In genomic region chr2:166206396-166207144, GRCm38 (mm10) we compare ENCODE assay signal across 10 mouse cellular contexts. TPM values are rescaled to one million over a fixed set of nuclear protein-coding genes. Genes with fewer than 3 reads are reported as not detected.
DNase-seq lines count a peak whose midpoint lies in the region; ATAC-seq and TF ChIP-seq lines count a peak whose summit lies in the region.
"Had no signal": no experiment of that assay in that cellular context is flagged by ENCODE, and none has a peak within 500 bp of the region (broad histone marks: within the 10 kb centered on the region; RNA-seq: fewer than 3 reads in every experiment).

No protein-coding gene starts in this region.

- WGBS in heart, embryonic 14.5 days = 13% methylated on average over 5 of the region's 5 CpGs
- 83% methylated on average over 5 of the region's 5 CpGs for WGBS in midbrain, embryonic 10.5 days
- 76% methylated on average over 5 of the region's 5 CpGs for WGBS in midbrain, embryonic 11.5 days
- WGBS in limb, embryonic 15.5 days = 16% methylated on average over 5 of the region's 5 CpGs
- WGBS in thymus, adult 2 months = 66% methylated on average over 5 of the region's 5 CpGs

- H3K9ac ChIP-seq in heart, embryonic 14.5 days (ENCODE audit: low read length) = no peak overlapping the region; the same call in 1 of the 2 replicates
- H3K9ac ChIP-seq in midbrain, embryonic 11.5 days (ENCODE audit: low read length) = no peak overlapping the region
- H3K9ac ChIP-seq in limb, embryonic 15.5 days = no peak overlapping the region
- H3K9ac ChIP-seq: embryonic facial prominence, embryonic 12.5 days; liver, embryonic 15.5 days had no signal

- no peaks in the 10 kb centered on the region for H3K9me3 ChIP-seq in heart, embryonic 14.5 days (ENCODE audit: control insufficient read depth, low read length)
- H3K9me3 ChIP-seq in midbrain, embryonic 10.5 days (replicated peaks) = no peaks in the 10 kb centered on the region
- no peaks in the 10 kb centered on the region for H3K9me3 ChIP-seq in midbrain, embryonic 11.5 days (ENCODE audit: control insufficient read depth, low read length)
- no peaks in the 10 kb centered on the region for H3K9me3 ChIP-seq in limb, embryonic 15.5 days
- H3K9me3 ChIP-seq: embryonic facial prominence, embryonic 12.5 days; liver, embryonic 15.5 days had no signal

- intact Hi-C loops in heart, postnatal 14 days (cut with DNase I) = no loop called here

- H3K36me3 ChIP-seq in heart, embryonic 14.5 days (ENCODE audit: control insufficient read depth, insufficient read depth, low read length) = no peaks in the 10 kb centered on the region
- H3K36me3 ChIP-seq in midbrain, embryonic 10.5 days = no peaks in the 10 kb centered on the region
- no peaks in the 10 kb centered on the region for H3K36me3 ChIP-seq in midbrain, embryonic 11.5 days (ENCODE audit: control insufficient read depth, insufficient read depth, low read length)
- no peaks in the 10 kb centered on the region for H3K36me3 ChIP-seq in limb, embryonic 15.5 days
- no peaks in the 10 kb centered on the region for H3K36me3 ChIP-seq in thymus, adult 2 months (ENCODE audit: control insufficient read depth, insufficient read depth, low read length)
- H3K36me3 ChIP-seq: embryonic facial prominence, embryonic 12.5 days; liver, embryonic 15.5 days had no signal

- peak overlapping the region; percentile 14 to 69; a peak in 3 of 4 replicates for H3K27ac ChIP-seq in heart, embryonic 14.5 days (replicated peaks in 1 of 2; ENCODE audit: control insufficient read depth in 1 of 2, insufficient read depth in 1 of 2, low read depth in 2 of 2, low read length in 2 of 2)
- 0 out of 2 replicates have a peak overlapping the region, but pooled peaks have one; percentile 19 for H3K27ac ChIP-seq in midbrain, embryonic 10.5 days (replicated peaks)
- H3K27ac ChIP-seq in midbrain, embryonic 11.5 days (ENCODE audit: low read depth, low read length) = no peak overlapping the region
- H3K27ac ChIP-seq in limb, embryonic 15.5 days = 0 out of 2 replicates have a peak overlapping the region, but pooled peaks have one; percentile 4
- no peak overlapping the region for H3K27ac ChIP-seq in thymus, adult 2 months (ENCODE audit: control insufficient read depth, insufficient read depth, low read length)
- H3K27ac ChIP-seq: embryonic facial prominence, embryonic 12.5 days; liver, embryonic 15.5 days had no signal

- peaks cover 30 to 41% of the 10 kb centered on the region in 2 experiments for H3K4me1 ChIP-seq in heart, embryonic 14.5 days (ENCODE audit: control insufficient read depth in 2 of 2, insufficient read depth in 2 of 2, low read length in 2 of 2)
- H3K4me1 ChIP-seq in midbrain, embryonic 10.5 days = peaks cover 21% of the 10 kb centered on the region
- H3K4me1 ChIP-seq in midbrain, embryonic 11.5 days (ENCODE audit: control insufficient read depth, insufficient read depth, low read length) = peaks cover 3% of the 10 kb centered on the region; the same call in 1 of the 2 replicates
- peaks cover 26% of the 10 kb centered on the region for H3K4me1 ChIP-seq in limb, embryonic 15.5 days
- no peaks in the 10 kb centered on the region for H3K4me1 ChIP-seq in thymus, adult 2 months (replicated peaks; ENCODE audit: control insufficient read depth, insufficient read depth, low read length)
- H3K4me1 ChIP-seq: liver, embryonic 15.5 days had no signal

- no peak for TF ChIP-seq POLR2A in thymus, adult 2 months (IDR thresholded peaks at IDR 0.05; ENCODE audit: control insufficient read depth, extremely low read depth, insufficient read depth, low read length, poor library complexity)

- no peak overlapping the region for H3K4me2 ChIP-seq in heart, embryonic 14.5 days (ENCODE audit: low read length)
- H3K4me2 ChIP-seq in midbrain, embryonic 11.5 days = no peak overlapping the region
- no peak overlapping the region for H3K4me2 ChIP-seq in limb, embryonic 15.5 days
- H3K4me2 ChIP-seq: embryonic facial prominence, embryonic 12.5 days; liver, embryonic 15.5 days had no signal

- TF ChIP-seq CTCF in thymus, adult 2 months (IDR thresholded peaks at IDR 0.05; ENCODE audit: borderline replicate concordance, control insufficient read depth, extremely low read depth, insufficient read depth, low read length, poor library complexity) = no peak

- peak; percentile 15; the same call in 1 of the 2 replicates for ATAC-seq in heart, embryonic 14.5 days (ENCODE audit: insufficient number of reproducible peaks, insufficient read depth, low FRiP score, low read depth)
- ATAC-seq in midbrain, embryonic 11.5 days (ENCODE audit: low FRiP score) = no peak
- no peak for ATAC-seq in limb, embryonic 15.5 days (ENCODE audit: insufficient number of reproducible peaks, low FRiP score, low TSS enrichment, low read depth)

- DNase-seq in heart, postnatal 14 days = no peak
- DNase-seq in midbrain, embryonic 10.5 days (ENCODE audit: low spot score) = no peak
- DNase-seq in midbrain, embryonic 11.5 days (ENCODE audit: low spot score, missing footprints) = no peak
- DNase-seq in cerebellum, postnatal 36 days = peak; percentile 29 to 40
- no peak for DNase-seq in thymus, adult 2 months
- no peak for DNase-seq in adrenal gland, postnatal 36 days

- H3K4me3 ChIP-seq in heart, embryonic 14.5 days (ENCODE audit: control insufficient read depth in 1 of 2, insufficient read depth in 1 of 2, low read depth in 1 of 2, low read length in 2 of 2) = no peak overlapping the region
- H3K4me3 ChIP-seq in midbrain, embryonic 10.5 days = no peak overlapping the region
- H3K4me3 ChIP-seq in midbrain, embryonic 11.5 days (ENCODE audit: low read depth, low read length) = no peak overlapping the region
- H3K4me3 ChIP-seq in limb, embryonic 15.5 days = no peak overlapping the region
- no peak overlapping the region for H3K4me3 ChIP-seq in thymus, adult 2 months (ENCODE audit: control insufficient read depth, insufficient read depth, low read length)
- H3K4me3 ChIP-seq: embryonic facial prominence, embryonic 12.5 days; liver, embryonic 15.5 days had no signal

- H3K27me3 ChIP-seq in heart, embryonic 14.5 days (ENCODE audit: control insufficient read depth, insufficient read depth, low read length) = peaks cover 3% of the 10 kb centered on the region; the same call in 1 of the 2 replicates
- peaks cover 40% of the 10 kb centered on the region for H3K27me3 ChIP-seq in midbrain, embryonic 10.5 days (ENCODE audit: low read depth, poor library complexity, severe bottlenecking)
- no peaks in the 10 kb centered on the region for H3K27me3 ChIP-seq in midbrain, embryonic 11.5 days (ENCODE audit: control insufficient read depth, insufficient read depth, low read length)
- H3K27me3 ChIP-seq in limb, embryonic 15.5 days = no peaks in the 10 kb centered on the region
- H3K27me3 ChIP-seq in thymus, adult 2 months (ENCODE audit: control insufficient read depth, insufficient read depth, low read length) = no peaks in the 10 kb centered on the region
- H3K27me3 ChIP-seq: embryonic facial prominence, embryonic 12.5 days; liver, embryonic 15.5 days had no signal

RNA-seq across cellular contexts. Expression of gene Sulf2, which starts 51.1 kb away (rescaled TPM):
- polyA plus RNA-seq in heart, embryonic 14.5 days (2014; fragmentation: Nextera tagmentation; extraction: Ambion mirVana) = 106 and 115 TPM in 2 replicates
- 10 to 100 TPM; 59.3 to 60.7 TPM for total RNA-seq in heart, postnatal 14 days (2021)
- polyA plus RNA-seq in midbrain, embryonic 10.5 days (2016; fragmentation: Nextera tagmentation; extraction: Ambion mirVana) = 62.5 and 74.5 TPM in 2 replicates
- 84.5 and 87.6 TPM in 2 replicates for polyA plus RNA-seq in midbrain, embryonic 11.5 days (2014; fragmentation: Nextera tagmentation; extraction: Ambion mirVana)
- polyA plus RNA-seq in limb, embryonic 15.5 days (2015; fragmentation: Nextera tagmentation; extraction: Ambion mirVana) = 149 and 184 TPM in 2 replicates
- 19.3 and 24.3 TPM in 2 replicates for polyA plus RNA-seq in thymus, adult 2 months (2012; rRNA removed)
- 100 to 1,000 TPM in 1 of 2 experiments, 10 to 100 TPM in 1; 51.6 to 117 TPM for total RNA-seq in adrenal gland, postnatal 36 days (2021)

Comparison
In these comparisons a context has a peak if more than half of its experiments do, and no peak if none do; other contexts are left out.
1. H3K27ac ChIP-seq: peak in heart, embryonic 14.5 days (2 of 2), midbrain, embryonic 10.5 days (single experiment) and limb, embryonic 15.5 days (single experiment); none in midbrain, embryonic 11.5 days (single experiment) and thymus, adult 2 months (single experiment).
2. DNase-seq: peak in cerebellum, postnatal 36 days (2 of 2); none in heart, postnatal 14 days (0 of 2), midbrain, embryonic 10.5 days (single experiment), midbrain, embryonic 11.5 days (single experiment), thymus, adult 2 months (single experiment) and adrenal gland, postnatal 36 days (0 of 2).